Mouse (Mus musculus) hindbrain, embryonic 14.5 days (tissue): ENCODE data around the gene Tlcd1. TPM values are rescaled to one million over a fixed set of nuclear protein-coding genes. Genes with fewer than 3 reads are reported as not detected.

Source experiments
- ATAC-seq: fragments of 200-750 bp; cut with Nextera tagmentation; 2 replicates; pipeline ENCODE4 v1.8.0; 2017; ENCODE audit warnings: moderate number of reproducible peaks, mild to moderate bottlenecking, moderate TSS enrichment, moderate library complexity; ENCODE audit not compliant: low FRiP score
- DNase-seq: peaks from one replicate; pipeline ENCODE4 v3.0.0-alpha.2; 2015; ENCODE audit warnings: low spot score
- H3K27ac ChIP-seq: fragments of 300-500 bp; sonication (generic); 2 replicates; pipeline ENCODE4 v1.5.1; 2014; ENCODE audit warnings: mild to moderate bottlenecking, moderate library complexity
- H3K27me3 ChIP-seq: fragments of 300-500 bp; sonication (generic); 2 replicates; pipeline ENCODE4 v1.6.1; 2014; ENCODE audit warnings: mild to moderate bottlenecking, low read length, mixed read lengths; ENCODE audit not compliant: control insufficient read depth, insufficient read depth
- H3K36me3 ChIP-seq: fragments of 300-500 bp; sonication (generic); replicated peaks from 2 replicates; pipeline ENCODE4 v1.6.1; 2014; ENCODE audit not compliant: control insufficient read depth, insufficient read depth
- H3K4me1 ChIP-seq: fragments of 300-500 bp; sonication (generic); replicated peaks from 2 replicates; pipeline ENCODE4 v1.6.1; 2014; ENCODE audit warnings: antibody characterized with exemption, low read length, mixed read lengths; ENCODE audit not compliant: control insufficient read depth, insufficient read depth
- H3K4me2 ChIP-seq: fragments of 300-500 bp; sonication (generic); replicated peaks from 2 replicates; pipeline ENCODE4 v1.6.1; 2014; ENCODE audit warnings: mild to moderate bottlenecking, moderate library complexity
- H3K4me3 ChIP-seq: fragments of 300-500 bp; sonication (generic); replicated peaks from 2 replicates; pipeline ENCODE4 v1.5.1; 2014; ENCODE audit warnings: mild to moderate bottlenecking, low read length
- H3K9ac ChIP-seq: fragments of 300-500 bp; sonication (generic); 2 replicates; pipeline ENCODE4 v1.6.1; 2014
- H3K9me3 ChIP-seq: fragments of 300-500 bp; sonication (generic); 2 replicates; pipeline ENCODE4 v1.6.1; 2016; ENCODE audit warnings: low read length; ENCODE audit not compliant: control insufficient read depth
- WGBS: fragments of 180-500 bp; shearing (Covaris S2); extraction: QIAGEN DNeasy Blood & Tissue Kit; methylation state at CpG from one replicate; pipeline ENCODE4 v1.1.7; 2014; 5-methylcytosine and 5-hydroxymethylcytosine counted together
- polyA plus RNA-seq: library from polyadenylated mRNA; unstranded; fragments of >200 nt; fragmentation: Nextera tagmentation; extraction: Ambion mirVana; gene quantifications from 2 replicates; pipeline ENCODE4 v1.2.1, GENCODE M21; 2014

The Tlcd1 gene
- polyA plus RNA-seq, 1 experiment from 2014 or later: 13.4 TPM

DNA sequence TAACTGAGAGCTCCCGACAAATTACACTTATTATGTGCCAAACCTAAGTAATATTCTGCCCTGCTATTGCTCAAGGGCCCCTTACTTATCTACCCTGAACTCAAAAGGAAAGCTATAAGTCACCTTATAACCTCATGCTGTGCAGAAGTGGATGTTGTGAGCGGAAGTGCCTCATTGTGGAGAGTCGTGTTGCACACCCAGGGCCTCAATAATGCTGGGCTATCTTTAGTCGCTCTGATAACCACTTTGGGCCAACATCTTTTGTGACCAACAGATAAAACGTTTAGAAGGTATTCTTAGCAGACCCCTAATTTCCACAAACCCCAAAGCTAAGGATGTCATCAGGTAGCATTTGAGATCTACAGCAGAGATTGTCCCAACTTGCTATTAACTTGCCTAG is 35.8 kb upstream of the Tlcd1 start:
- Histone ChIP-seq H3K4me2 (no peak overlapping the region), H3K9ac (no peak overlapping the region), H3K27ac (no peak overlapping the region), H3K4me1 (no peaks in the 10 kb centered on the region; the same call in 1 of the 2 replicates), H3K4me3 (no peak overlapping the region), H3K27me3 (no peaks in the 10 kb centered on the region), H3K9me3 (no peaks in the 10 kb centered on the region), H3K36me3 (peaks cover 27% of the 10 kb centered on the region)
- ATAC-seq: no peak
- no peak for DNase-seq
- 88% methylated on average over 5 of the region's 5 CpGs for WGBS

DNA sequence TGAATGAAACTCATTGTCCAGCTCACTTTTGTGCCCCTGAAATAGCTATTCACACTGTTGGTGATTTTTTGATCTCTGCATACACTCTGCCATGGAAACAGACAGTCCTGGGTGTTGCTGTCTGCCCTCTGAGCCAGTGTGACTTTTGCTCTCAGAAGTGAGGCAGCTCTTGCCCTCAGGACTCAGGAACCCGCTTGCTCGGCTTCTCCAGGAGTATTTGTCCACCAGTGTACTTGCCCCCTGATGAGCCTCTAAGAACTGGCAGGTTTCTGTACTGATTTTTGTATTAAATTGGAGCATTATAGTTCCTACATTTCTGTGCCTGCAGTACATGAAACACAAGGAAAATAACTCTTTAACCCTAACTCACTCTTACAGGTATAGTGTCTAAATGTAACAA is 33.0 kb upstream of the Tlcd1 start:
- Histone ChIP-seq H3K4me1 (no peaks in the 10 kb centered on the region; the same call in 1 of the 2 replicates), H3K36me3 (peaks cover 56% of the 10 kb centered on the region), H3K4me2 (no peak overlapping the region), H3K9ac (no peak overlapping the region), H3K9me3 (no peaks in the 10 kb centered on the region), H3K27ac (no peak overlapping the region), H3K27me3 (no peaks in the 10 kb centered on the region), H3K4me3 (no peak overlapping the region)
- WGBS: 76% methylated on average over 2 of the region's 2 CpGs
- DNase-seq: no peak
- ATAC-seq: no peak

DNA sequence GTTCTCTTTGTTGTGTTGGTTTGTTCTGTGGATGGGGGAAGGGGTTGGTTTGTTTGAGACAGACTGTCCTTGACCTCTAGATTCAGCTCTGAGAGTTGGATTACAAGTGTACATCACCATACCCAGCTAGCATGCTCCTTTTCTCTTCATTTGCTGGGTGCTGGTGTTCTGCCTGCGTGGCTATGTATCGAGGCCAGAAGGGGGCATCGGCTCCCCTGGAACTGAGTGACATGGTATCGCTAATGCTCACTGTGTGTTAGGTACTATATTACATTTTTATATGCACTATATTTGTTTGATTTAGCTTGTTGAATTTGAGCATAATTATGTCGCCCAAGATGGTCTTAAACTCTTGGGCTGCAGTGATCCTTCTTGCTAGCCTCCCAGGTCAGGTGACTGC is 30.3 kb upstream of the Tlcd1 start:
- H3K4me3 ChIP-seq: no peak overlapping the region
- DNase-seq: no peak
- H3K4me1 ChIP-seq: no peaks in the 10 kb centered on the region
- H3K36me3 ChIP-seq: peaks cover 81% of the 10 kb centered on the region
- 90% methylated on average over 5 of the region's 5 CpGs for WGBS
- no peak overlapping the region for H3K27ac ChIP-seq
- no peak overlapping the region for H3K4me2 ChIP-seq
- no peak overlapping the region for H3K9ac ChIP-seq
- no peaks in the 10 kb centered on the region for H3K9me3 ChIP-seq
- ATAC-seq: no peak
- no peaks in the 10 kb centered on the region for H3K27me3 ChIP-seq

DNA sequence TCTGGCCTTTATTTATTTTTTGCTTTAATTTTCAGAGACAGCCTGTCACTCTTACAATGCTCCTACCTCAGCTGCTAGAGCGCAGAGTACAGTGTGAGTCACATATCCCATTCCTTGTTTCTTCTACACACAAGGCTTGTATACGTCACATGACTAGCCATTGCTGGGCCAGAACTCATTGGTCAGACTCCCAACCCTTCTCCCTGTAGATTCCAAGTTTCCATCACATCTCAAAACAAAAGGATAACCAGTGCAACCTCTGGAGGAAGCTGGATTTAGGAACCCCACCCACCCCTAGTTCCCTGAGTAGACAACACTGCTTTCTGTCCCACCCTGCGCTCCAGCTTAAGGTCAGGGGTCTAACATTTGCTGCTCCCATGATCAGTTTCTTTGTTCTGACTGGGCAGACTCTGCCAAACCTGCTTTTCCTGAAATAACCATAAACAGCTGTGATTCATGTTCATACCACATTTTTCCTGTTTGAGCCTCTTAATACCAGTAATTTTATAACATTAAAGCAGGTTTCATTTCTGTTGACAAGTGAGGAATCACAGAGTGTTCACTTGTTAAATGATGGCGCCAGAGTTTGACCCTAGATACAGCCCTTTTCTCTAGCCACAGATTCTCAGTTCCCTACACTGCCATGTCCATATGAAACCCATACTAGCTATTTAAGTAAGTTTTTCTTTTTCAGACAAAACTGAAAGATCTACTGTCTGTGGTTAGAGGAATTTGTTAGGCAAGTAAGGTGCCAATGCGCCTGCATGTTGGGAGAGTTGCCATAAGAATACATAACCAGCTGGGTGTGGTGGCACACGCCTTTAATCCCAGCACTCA is 29.6 kb upstream of the Tlcd1 start:
- no peak for ATAC-seq
- Histone ChIP-seq H3K27ac (no peak overlapping the region), H3K4me2 (no peak overlapping the region), H3K9me3 (no peaks in the 10 kb centered on the region), H3K36me3 (peaks cover 88% of the 10 kb centered on the region), H3K4me1 (no peaks in the 10 kb centered on the region), H3K9ac (no peak overlapping the region), H3K27me3 (no peaks in the 10 kb centered on the region), H3K4me3 (no peak overlapping the region)
- 94% methylated on average over 6 of the region's 6 CpGs for WGBS
- no peak for DNase-seq

DNA sequence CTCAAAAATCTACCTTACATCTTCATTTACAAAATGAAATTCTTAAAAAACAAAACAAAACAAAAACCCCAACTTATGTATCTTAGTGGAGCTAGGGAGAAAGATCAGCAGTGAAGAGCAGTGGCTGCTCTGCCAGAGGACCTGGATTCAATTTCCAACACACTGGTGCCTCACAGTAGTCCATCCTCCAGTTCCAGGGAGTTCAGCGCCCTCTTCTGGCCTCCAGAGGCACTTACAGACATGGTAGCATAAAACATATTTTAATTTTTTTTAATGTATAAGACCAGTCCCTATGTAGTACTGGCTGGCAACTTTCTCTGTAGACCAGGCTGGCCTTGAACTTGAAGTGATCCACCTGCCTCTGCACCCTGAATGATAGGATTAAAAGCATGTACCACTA is 25.4 kb upstream of the Tlcd1 start:
- no peak for ATAC-seq

DNA sequence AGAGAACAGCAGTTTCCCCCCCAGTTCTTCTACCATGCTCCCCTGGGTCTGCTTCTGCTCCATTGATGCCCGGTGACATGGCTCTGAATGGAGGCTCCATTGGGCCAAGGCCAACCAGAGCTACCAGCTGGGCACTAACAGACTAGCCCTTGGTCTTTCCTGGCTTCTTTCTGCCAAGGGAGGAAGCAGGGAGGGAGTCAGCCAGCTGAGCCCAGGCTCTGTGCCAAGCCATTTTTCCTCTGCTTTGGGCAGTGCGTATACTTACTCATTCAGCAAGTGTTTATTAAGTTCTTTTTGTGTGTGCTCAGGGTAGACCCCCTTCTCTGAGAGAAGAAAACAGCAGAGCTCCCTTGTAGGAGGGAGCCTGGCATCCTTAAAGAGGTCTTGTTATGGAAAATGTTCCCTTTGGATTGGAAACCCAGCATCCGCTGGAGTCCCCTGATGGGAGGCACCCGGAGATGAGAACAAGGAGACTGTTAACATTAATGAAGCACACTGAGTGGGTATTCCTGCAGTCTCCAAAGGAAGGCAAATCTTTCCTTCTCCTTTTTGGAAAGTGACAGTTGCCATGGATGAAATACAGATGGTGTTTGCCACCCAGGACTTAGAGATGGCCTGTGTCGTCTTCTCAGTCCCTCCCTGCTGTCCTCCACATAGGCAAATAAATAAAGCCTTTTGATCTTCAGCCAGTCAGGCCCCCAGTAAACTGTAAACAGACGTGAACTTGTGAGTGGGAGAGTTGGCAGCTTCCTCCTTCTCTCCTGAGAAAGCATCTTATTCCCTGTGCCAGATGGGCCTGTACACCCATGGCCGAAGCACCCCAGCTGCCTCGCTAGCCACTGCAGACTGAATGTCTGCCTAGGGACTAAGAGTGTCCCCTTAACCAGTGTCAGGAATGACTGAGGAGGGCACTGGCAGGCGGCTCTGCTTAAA is 23.9 kb upstream of the Tlcd1 start:
- no peak overlapping the region for H3K9ac ChIP-seq
- H3K4me2 ChIP-seq: no peak overlapping the region
- ATAC-seq: peak; percentile 86
- WGBS: 41% methylated on average over 9 of the region's 9 CpGs
- DNase-seq: peak; percentile 78
- H3K27me3 ChIP-seq: no peaks in the 10 kb centered on the region
- no peaks in the 10 kb centered on the region for H3K9me3 ChIP-seq
- H3K4me3 ChIP-seq: no peak overlapping the region
- H3K36me3 ChIP-seq: peaks cover 95% of the 10 kb centered on the region
- peaks cover 12% of the 10 kb centered on the region for H3K4me1 ChIP-seq
- peak overlapping the region; percentile 64 for H3K27ac ChIP-seq

More for the DNA sequence above, 25.4 kb upstream of the Tlcd1 start:
- Histone ChIP-seq H3K4me1 (peaks cover 12% of the 10 kb centered on the region), H3K4me2 (no peak overlapping the region), H3K9ac (no peak overlapping the region), H3K4me3 (no peak overlapping the region), H3K9me3 (no peaks in the 10 kb centered on the region), H3K36me3 (peaks cover 95% of the 10 kb centered on the region), H3K27ac (no peak overlapping the region), H3K27me3 (no peaks in the 10 kb centered on the region)
- DNase-seq: no peak
- 23% methylated on average over 1 of the region's 1 CpGs for WGBS

DNA sequence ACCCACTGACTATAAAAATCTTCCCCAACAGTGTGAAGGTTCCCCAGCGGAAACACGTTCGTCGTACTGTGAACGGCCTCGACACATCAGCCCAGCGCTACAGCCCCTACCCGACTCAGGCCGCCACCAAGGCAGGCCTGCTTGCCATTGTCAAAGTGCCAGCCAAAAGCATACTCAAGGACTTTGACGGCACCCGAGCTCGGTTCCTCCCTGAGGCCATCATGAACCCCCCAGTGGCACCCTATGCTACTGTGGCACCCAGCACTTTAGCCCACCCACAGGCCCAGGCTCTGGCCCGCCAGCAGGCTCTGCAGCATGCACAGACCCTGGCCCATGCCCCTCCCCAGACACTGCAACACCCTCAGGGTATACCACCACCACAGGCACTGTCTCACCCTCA is 22.7 kb upstream of the Tlcd1 start:
- H3K4me1 ChIP-seq: peaks cover 12% of the 10 kb centered on the region
- DNase-seq: no peak

DNA sequence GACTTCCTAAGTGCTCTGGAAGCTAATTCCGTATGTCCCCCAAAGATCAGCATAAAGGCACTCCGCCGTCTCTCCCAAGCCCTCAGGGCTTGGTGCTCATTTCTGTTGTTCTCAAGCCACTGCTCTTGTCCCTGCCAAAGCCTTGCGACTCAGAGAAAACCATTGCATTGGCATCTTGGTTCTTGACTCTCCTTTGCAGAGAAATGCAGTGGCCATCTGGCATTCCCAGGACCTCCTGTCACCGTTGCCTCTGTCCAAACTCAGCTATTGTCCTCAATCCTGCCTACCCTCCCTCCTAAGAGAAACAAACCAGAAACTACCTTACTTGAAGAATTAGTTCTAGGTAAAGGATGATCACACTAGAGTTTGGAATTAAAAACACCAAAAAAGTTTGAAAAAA is 20.8 kb upstream of the Tlcd1 start:
- Histone ChIP-seq H3K27ac (no peak overlapping the region), H3K27me3 (no peaks in the 10 kb centered on the region), H3K4me2 (no peak overlapping the region), H3K36me3 (peaks cover 96% of the 10 kb centered on the region), H3K4me3 (no peak overlapping the region), H3K9ac (no peak overlapping the region), H3K9me3 (no peaks in the 10 kb centered on the region), H3K4me1 (peaks cover 12% of the 10 kb centered on the region)
- ATAC-seq (no peak), DNase-seq (no peak)
- WGBS: 64% methylated on average over 5 of the region's 5 CpGs

More for the DNA sequence above, 22.7 kb upstream of the Tlcd1 start:
- ATAC-seq: no peak
- Histone ChIP-seq H3K27me3 (no peaks in the 10 kb centered on the region), H3K36me3 (peaks cover 96% of the 10 kb centered on the region), H3K9me3 (no peaks in the 10 kb centered on the region), H3K27ac (peak overlapping the region; percentile 64), H3K9ac (no peak overlapping the region), H3K4me3 (no peak overlapping the region), H3K4me2 (no peak overlapping the region)
- WGBS: 71% methylated on average over 13 of the region's 13 CpGs

DNA sequence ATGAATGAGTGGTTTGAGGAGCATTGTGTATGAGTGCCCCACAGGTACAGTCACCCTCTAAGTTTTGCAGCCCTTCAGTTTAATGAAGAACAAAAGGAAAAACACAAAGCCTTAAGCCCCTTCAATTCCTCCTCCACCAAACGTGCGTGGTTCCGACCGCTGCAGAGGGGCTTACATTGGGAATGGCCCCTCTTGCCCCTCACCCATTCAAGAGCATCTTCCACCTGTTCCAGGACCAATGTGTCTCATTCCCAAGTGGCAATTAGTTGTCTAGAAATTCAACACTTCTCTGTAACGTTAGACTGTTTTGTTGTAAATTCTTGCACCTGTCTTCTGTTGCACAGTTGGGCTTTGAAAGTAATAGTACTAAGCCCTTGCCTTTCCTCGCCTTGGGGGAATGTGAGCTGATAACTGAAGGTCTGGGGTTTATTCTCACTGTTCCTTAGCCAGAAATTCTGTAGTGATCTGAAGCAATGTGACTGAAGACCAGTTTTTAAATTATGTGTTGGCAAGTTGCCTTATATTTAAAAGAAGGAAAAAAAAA is 20.3 kb upstream of the Tlcd1 start:
- Histone ChIP-seq H3K4me2 (no peak overlapping the region), H3K9me3 (no peaks in the 10 kb centered on the region), H3K4me3 (no peak overlapping the region), H3K27ac (no peak overlapping the region), H3K4me1 (peaks cover 12% of the 10 kb centered on the region), H3K27me3 (no peaks in the 10 kb centered on the region), H3K9ac (no peak overlapping the region), H3K36me3 (peaks cover 96% of the 10 kb centered on the region)
- ATAC-seq (no peak), DNase-seq (no peak)
- WGBS: 77% methylated on average over 6 of the region's 6 CpGs
